In the genomic region with DNA sequence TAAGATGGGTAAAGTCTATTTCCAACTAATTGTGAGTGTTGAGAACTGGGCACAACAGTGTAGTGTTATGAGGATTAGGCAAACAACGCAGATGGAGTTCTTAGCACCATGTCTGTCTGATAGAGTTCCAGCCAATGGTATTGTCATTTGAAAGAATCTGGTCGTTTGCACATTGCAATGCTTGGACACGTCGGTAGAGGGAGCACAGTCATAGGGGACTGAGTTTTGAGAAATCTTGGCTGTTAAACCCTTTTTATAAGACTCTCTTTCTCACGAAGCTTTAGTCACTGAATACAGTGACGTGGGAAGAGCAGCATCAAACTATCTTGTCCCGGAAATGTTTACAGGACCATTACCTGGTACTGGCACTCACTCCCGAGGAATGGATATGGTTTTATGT, we compare ENCODE assay signal across 9 mouse cellular contexts. TPM values are rescaled to one million over a fixed set of nuclear protein-coding genes. Genes with fewer than 3 reads are reported as not detected.
DNase-seq lines count a peak whose midpoint lies in the region; ATAC-seq and TF ChIP-seq lines count a peak whose summit lies in the region.
"Had no signal": no experiment of that assay in that cellular context is flagged by ENCODE, and none has a peak within 500 bp of the region (broad histone marks: within the 10 kb centered on the region; RNA-seq: fewer than 3 reads in every experiment).

No protein-coding gene starts in this region.

- ATAC-seq in midbrain, embryonic 16.5 days = no peak
- ATAC-seq in forebrain, embryonic 12.5 days (ENCODE audit: low FRiP score) = peak; percentile 33; the same call in 1 of the 2 replicates
- no peak for ATAC-seq in limb, embryonic 11.5 days (ENCODE audit: insufficient number of reproducible peaks, low FRiP score, low TSS enrichment, low read depth)

- H3K4me1 ChIP-seq in midbrain, embryonic 10.5 days = peaks cover 11% of the 10 kb centered on the region
- peaks cover 5% of the 10 kb centered on the region; the same call in 1 of the 2 replicates for H3K4me1 ChIP-seq in midbrain, embryonic 16.5 days (ENCODE audit: control insufficient read depth, insufficient read depth, low read length)
- H3K4me1 ChIP-seq in forebrain, embryonic 12.5 days = peaks cover 8% of the 10 kb centered on the region
- no peaks in the 10 kb centered on the region for H3K4me1 ChIP-seq in kidney, adult 2 months (ENCODE audit: control insufficient read depth, insufficient read depth, low read length)
- H3K4me1 ChIP-seq in limb, embryonic 11.5 days (ENCODE audit: control insufficient read depth, insufficient read depth, low read length) = no peaks in the 10 kb centered on the region

- H3K27ac ChIP-seq in midbrain, embryonic 10.5 days (replicated peaks) = no peak overlapping the region
- H3K27ac ChIP-seq in midbrain, embryonic 16.5 days (ENCODE audit: low read length) = no peak overlapping the region
- no peak overlapping the region for H3K27ac ChIP-seq in forebrain, embryonic 12.5 days
- H3K27ac ChIP-seq in kidney, adult 2 months (ENCODE audit: insufficient read depth, low read depth, low read length) = no peak overlapping the region
- no peak overlapping the region for H3K27ac ChIP-seq in limb, embryonic 11.5 days (replicated peaks; ENCODE audit: low read depth, low read length)
- H3K27ac ChIP-seq: embryonic facial prominence, embryonic 13.5 days had no signal

- peaks cover 12% of the 10 kb centered on the region; the same call in 1 of the 2 replicates for H3K27me3 ChIP-seq in midbrain, embryonic 10.5 days (ENCODE audit: low read depth, poor library complexity, severe bottlenecking)
- peaks cover 4% of the 10 kb centered on the region for H3K27me3 ChIP-seq in midbrain, embryonic 16.5 days (ENCODE audit: control insufficient read depth, insufficient read depth, low read depth, low read length)
- no peaks in the 10 kb centered on the region for H3K27me3 ChIP-seq in forebrain, embryonic 12.5 days
- no peaks in the 10 kb centered on the region for H3K27me3 ChIP-seq in kidney, adult 2 months (replicated peaks; ENCODE audit: control insufficient read depth, insufficient read depth, low read length)
- no peaks in the 10 kb centered on the region for H3K27me3 ChIP-seq in limb, embryonic 11.5 days (ENCODE audit: control insufficient read depth, insufficient read depth, low read length)

- peak; percentile 68 for DNase-seq in midbrain, embryonic 10.5 days (ENCODE audit: low spot score)
- peak; percentile 69 for DNase-seq in c-Kit-positive CD71-negative TER-119-negative erythroid progenitor cells, embryonic 14.5 days (ENCODE audit: low read depth)
- DNase-seq in kidney, adult 2 months = peak; percentile 56
- DNase-seq in limb, embryonic 11.5 days (ENCODE audit: low spot score) = peak; percentile 85
- peak; percentile 58 for DNase-seq in ovary, postnatal 14 days (ENCODE audit: low spot score)
- DNase-seq in thymus, postnatal 36 days = peak; percentile 76 to 84

- no peak overlapping the region for H3K4me2 ChIP-seq in midbrain, embryonic 16.5 days (ENCODE audit: low read length)
- no peak overlapping the region for H3K4me2 ChIP-seq in forebrain, embryonic 12.5 days
- no peak overlapping the region for H3K4me2 ChIP-seq in limb, embryonic 11.5 days (ENCODE audit: low read depth, severe bottlenecking)
- H3K4me2 ChIP-seq: embryonic facial prominence, embryonic 13.5 days had no signal

- no peak overlapping the region for H3K9ac ChIP-seq in midbrain, embryonic 16.5 days (ENCODE audit: low read depth, low read length)
- H3K9ac ChIP-seq in forebrain, embryonic 12.5 days = no peak overlapping the region
- H3K9ac ChIP-seq in limb, embryonic 11.5 days (ENCODE audit: low read length) = no peak overlapping the region
- H3K9ac ChIP-seq: embryonic facial prominence, embryonic 13.5 days had no signal

- no peak overlapping the region for H3K4me3 ChIP-seq in midbrain, embryonic 10.5 days
- H3K4me3 ChIP-seq in midbrain, embryonic 16.5 days (ENCODE audit: low read depth, low read length) = no peak overlapping the region
- H3K4me3 ChIP-seq in forebrain, embryonic 12.5 days (replicated peaks) = no peak overlapping the region
- H3K4me3 ChIP-seq in kidney, adult 2 months (ENCODE audit: insufficient read depth, low read depth, low read length) = no peak overlapping the region
- H3K4me3 ChIP-seq in limb, embryonic 11.5 days (ENCODE audit: low read depth, low read length) = no peak overlapping the region
- H3K4me3 ChIP-seq: embryonic facial prominence, embryonic 13.5 days had no signal

- WGBS in midbrain, embryonic 10.5 days = 34% methylated on average over 8 of the region's 8 CpGs
- 24% methylated on average over 8 of the region's 8 CpGs for WGBS in midbrain, embryonic 16.5 days
- WGBS in forebrain, embryonic 12.5 days = 25% methylated on average over 8 of the region's 8 CpGs
- WGBS in kidney, adult 2 months = 18% methylated on average over 8 of the region's 8 CpGs
- 36% methylated on average over 8 of the region's 8 CpGs for whole genome bisulfite sequencing in limb, embryonic 11.5 days

- no peaks in the 10 kb centered on the region for H3K36me3 ChIP-seq in midbrain, embryonic 10.5 days
- H3K36me3 ChIP-seq in midbrain, embryonic 16.5 days (ENCODE audit: control insufficient read depth, insufficient read depth, low read length) = no peaks in the 10 kb centered on the region
- H3K36me3 ChIP-seq in forebrain, embryonic 12.5 days (replicated peaks) = no peaks in the 10 kb centered on the region
- H3K36me3 ChIP-seq in kidney, adult 2 months (ENCODE audit: control insufficient read depth, insufficient read depth, low read length) = no peaks in the 10 kb centered on the region
- H3K36me3 ChIP-seq in limb, embryonic 11.5 days (ENCODE audit: control insufficient read depth, insufficient read depth, low read length) = no peaks in the 10 kb centered on the region
- H3K36me3 ChIP-seq: embryonic facial prominence, embryonic 13.5 days had no signal

- H3K9me3 ChIP-seq in midbrain, embryonic 10.5 days (replicated peaks) = no peaks in the 10 kb centered on the region
- no peaks in the 10 kb centered on the region for H3K9me3 ChIP-seq in midbrain, embryonic 16.5 days (replicated peaks; ENCODE audit: control insufficient read depth, low read length, poor library complexity, severe bottlenecking)
- H3K9me3 ChIP-seq in forebrain, embryonic 12.5 days = no peaks in the 10 kb centered on the region
- H3K9me3 ChIP-seq in limb, embryonic 11.5 days (ENCODE audit: control insufficient read depth, low read length) = no peaks in the 10 kb centered on the region
- H3K9me3 ChIP-seq: embryonic facial prominence, embryonic 13.5 days had no signal

- no peak for TF ChIP-seq POLR2A in kidney, adult 2 months (IDR thresholded peaks at IDR 0.05; ENCODE audit: low read depth, low read length)

- TF ChIP-seq CTCF in kidney, adult 2 months (conservative IDR thresholded peaks at IDR 0.05; ENCODE audit: insufficient read depth, insufficient read length, low read depth, low read length) = peak; percentile 65

RNA-seq across cellular contexts. Expression of a gene that starts 17.1 kb away (rescaled TPM):
- 1.2 and 1.3 TPM in 2 replicates for polyA plus RNA-seq in midbrain, embryonic 10.5 days (2016; fragmentation: Nextera tagmentation; extraction: Ambion mirVana)
- 0.60 and 0.62 TPM in 2 replicates for polyA plus RNA-seq in midbrain, embryonic 16.5 days (2015; fragmentation: Nextera tagmentation; extraction: Ambion mirVana)
- polyA plus RNA-seq in forebrain, embryonic 12.5 days (2016; fragmentation: Nextera tagmentation; extraction: Ambion mirVana) = 7.0 and 10.9 TPM in 2 replicates
- 0.16 and 0.99 TPM in 2 replicates for polyA plus RNA-seq in kidney, adult 2 months (2012; rRNA removed)
- 2.5 and 2.7 TPM in 2 replicates for polyA plus RNA-seq in limb, embryonic 11.5 days (2014; fragmentation: Nextera tagmentation; extraction: Ambion mirVana)
